Mouse (Mus musculus) CD8-positive naive resting alpha-beta T cell, adult 2 months (primary cell): Measurements from ENCODE around the gene St5.

ENCODE experiments used
- DNase-seq, 2 experiments: peaks; one replicate each; pipeline ENCODE4 v3.0.0; 2022; ENCODE audit warnings: low read depth in 2 of 2, low spot score in 2 of 2

Gene St5

GRCm38 (mm10) chr7:109533888-109534287, 169.5 kb downstream of the St5 start:
- no peak for DNase-seq

GRCm38 (mm10) chr7:109533129-109533528, 170.3 kb downstream of the St5 start:
- DNase-seq: no peak

- no peak for DNase-seq
Observed at GRCm38 (mm10) chr7:109532691-109533090, 170.7 kb downstream of the St5 start.

- no peak for DNase-seq
Observed at GRCm38 (mm10) chr7:109531501-109531900, 171.9 kb downstream of the St5 start.

- DNase-seq: no peak
Observed at GRCm38 (mm10) chr7:109529741-109530140, 173.7 kb downstream of the St5 start.

- no peak for DNase-seq
Observed at GRCm38 (mm10) chr7:109528356-109528755, 175.0 kb downstream of the St5 start.

- DNase-seq: no peak
Observed at GRCm38 (mm10) chr7:109527536-109527935, 175.9 kb downstream of the St5 start.

GRCm38 (mm10) chr7:109525740-109526663, 177.4 kb downstream of the St5 start:
- DNase-seq: no peak

GRCm38 (mm10) chr7:109524763-109525162, 178.6 kb downstream of the St5 start:
- DNase-seq: no peak

- DNase-seq: no peak
Observed at GRCm38 (mm10) chr7:109524442-109524744, 179.0 kb downstream of the St5 start.

GRCm38 (mm10) chr7:109523741-109524441, 179.5 kb downstream of the St5 start:
- no peak for DNase-seq

GRCm38 (mm10) chr7:109523304-109523703, 180.1 kb downstream of the St5 start:
- no peak for DNase-seq

- no peak for DNase-seq
Observed at GRCm38 (mm10) chr7:109522084-109522483, 181.3 kb downstream of the St5 start.

GRCm38 (mm10) chr7:109519936-109520335, 183.5 kb downstream of the St5 start:
- DNase-seq: no peak

GRCm38 (mm10) chr7:109518838-109519696, 184.3 kb downstream of the St5 start, which contains the start of gene Rpl27a:
Gene Rpl27a, plus strand, starts transcription at chr7:109519147.
- peak; percentile 97 to 99 for DNase-seq

GRCm38 (mm10) chr7:109518036-109518681, 185.2 kb downstream of the St5 start:
- DNase-seq: no peak

GRCm38 (mm10) chr7:109516500-109516899, 186.9 kb downstream of the St5 start:
- DNase-seq: no peak

GRCm38 (mm10) chr7:109511838-109512237, 191.6 kb downstream of the St5 start:
- DNase-seq: no peak

GRCm38 (mm10) chr7:109510799-109511198, 192.6 kb downstream of the St5 start:
- no peak for DNase-seq

- no peak for DNase-seq
Observed at GRCm38 (mm10) chr7:109508034-109508433, 195.4 kb downstream of the St5 start, which contains the start of gene Trim66. Gene Trim66, minus strand, starts transcription at chr7:109508134.

GRCm38 (mm10) chr7:109507572-109507971, 195.8 kb downstream of the St5 start:
- no peak for DNase-seq
